Mouse (Mus musculus): ENCODE results near the gene Prkcg.
"Not testable (repeated sequence)": the region's sequence is repeated elsewhere in the genome, so short reads cannot be mapped to it uniquely, and the experiment has no call there.

Prkcg gene

DNA sequence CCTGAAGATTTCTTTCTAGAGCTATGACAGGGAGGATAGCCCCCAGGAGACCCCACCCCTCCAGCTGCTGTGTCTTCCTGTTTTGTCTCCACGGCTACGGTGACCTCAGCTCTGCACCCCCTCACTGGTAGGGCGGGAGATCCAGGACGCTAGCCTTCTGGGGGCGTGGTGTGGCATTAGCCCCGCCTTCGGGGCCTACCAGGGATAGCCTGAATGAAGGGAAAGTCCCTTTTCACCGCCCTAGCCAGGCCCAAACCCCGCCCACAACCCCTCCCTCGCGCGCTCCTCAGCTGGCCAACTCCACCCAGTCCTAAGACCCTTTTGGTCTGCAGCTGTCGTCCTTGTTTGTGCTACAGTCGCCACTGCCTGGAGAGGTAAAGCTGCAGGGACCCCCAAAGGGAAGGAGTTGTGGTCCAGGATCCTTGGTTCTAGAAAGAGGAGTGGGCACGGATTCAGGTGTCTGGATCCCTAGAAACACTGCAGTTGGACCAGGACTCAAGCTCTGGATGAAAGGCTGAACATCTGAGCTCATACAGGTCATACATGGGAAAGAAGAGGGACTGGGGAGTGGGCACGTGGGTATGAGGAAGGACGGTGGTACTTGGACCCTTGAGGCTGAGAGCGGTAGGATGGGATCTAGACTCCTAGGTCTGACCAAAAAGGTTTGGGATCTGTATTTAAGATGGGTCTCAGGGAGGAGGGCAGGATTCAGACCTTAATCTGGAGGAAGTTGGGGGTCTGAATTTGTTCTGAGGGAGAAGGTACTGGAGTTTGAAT, 1.5 kb downstream of the Prkcg start:
- DNase-seq (ENCODE audit: low read depth, low spot score): peak; percentile 96

DNA sequence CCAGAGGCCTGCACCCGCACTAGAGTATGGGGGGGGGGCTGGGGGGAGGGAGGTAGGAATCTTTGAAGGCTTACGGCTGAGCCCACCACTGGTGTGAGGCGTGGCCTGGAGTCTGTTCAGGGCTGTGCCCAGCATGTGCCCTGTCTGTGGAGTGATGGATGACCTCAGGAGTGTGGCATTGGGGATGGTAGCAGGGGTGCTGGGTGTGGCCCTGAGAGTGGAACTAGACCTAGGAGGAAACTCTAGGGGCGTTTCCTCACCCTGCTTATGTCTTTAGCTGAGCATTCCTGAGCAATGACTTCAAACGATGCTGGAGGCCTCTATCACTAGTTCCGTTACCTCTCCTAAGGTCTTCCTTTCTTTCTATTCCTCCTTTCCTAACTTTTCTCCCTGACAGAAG, 2.2 kb downstream of the Prkcg start:
- no peak for DNase-seq (ENCODE audit: low read depth, low spot score)

DNA sequence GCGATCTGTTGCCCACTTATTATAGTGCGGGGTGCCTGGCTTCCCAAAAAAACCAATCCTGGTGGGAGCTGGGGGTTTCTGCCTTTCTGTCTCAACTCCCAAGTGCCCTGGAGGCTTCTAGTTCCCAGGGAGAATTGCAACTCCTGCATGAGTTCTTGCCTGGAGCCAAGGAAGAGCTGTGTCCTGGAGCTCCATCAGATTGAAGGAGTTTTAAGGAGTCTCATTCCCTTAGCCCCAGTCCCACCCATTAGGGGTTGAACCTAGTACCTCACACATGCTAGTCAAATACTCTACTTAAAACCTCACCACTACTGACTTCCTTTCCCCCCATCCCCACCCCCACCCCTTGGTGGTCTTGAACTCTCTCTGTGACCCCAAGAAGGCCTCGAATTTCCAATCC, 2.8 kb downstream of the Prkcg start:
- DNase-seq (ENCODE audit: low read depth, low spot score): no peak

DNA sequence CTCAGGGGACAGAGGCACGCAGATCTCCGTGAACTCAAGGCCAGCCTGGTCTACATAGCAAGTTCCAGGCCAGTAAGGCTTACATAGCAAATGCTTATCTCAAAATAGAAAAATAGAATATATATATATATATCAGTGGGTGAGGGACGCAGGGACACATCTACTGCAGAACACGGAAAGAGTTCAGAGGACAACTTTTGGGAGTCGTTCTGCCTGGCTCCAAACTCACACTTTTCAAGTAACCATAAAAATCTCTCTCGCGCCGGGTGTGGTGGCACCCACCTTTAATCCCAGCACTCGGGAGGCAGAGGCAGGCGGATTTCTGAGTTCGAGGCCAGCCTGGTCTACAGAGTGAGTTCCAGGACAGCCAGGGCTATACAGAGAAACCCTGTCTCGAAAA, 3.3 kb downstream of the Prkcg start:
- not testable (repeated sequence) for DNase-seq (ENCODE audit: low read depth, low spot score)

DNA sequence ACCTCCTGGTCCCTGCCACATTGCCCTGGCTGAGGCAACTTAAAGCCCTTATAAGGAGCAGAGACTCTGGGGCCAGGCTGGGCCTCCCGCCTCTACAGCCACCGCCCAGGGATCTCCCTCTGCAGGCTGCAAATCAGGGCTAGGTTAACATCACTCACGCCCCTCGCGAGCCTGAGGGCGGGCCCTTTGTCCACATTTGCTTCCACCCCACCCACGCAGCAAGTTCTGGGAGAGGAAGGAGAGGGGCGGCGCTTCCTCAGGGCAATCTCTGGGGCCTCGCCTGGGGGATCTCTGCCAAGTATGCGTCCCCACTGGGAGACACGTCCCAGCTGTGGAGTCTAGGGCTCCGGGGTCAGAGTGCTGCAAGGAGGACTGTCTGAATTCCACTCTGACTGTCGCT, 3.8 kb downstream of the Prkcg start:
- DNase-seq (ENCODE audit: low read depth, low spot score): no peak

DNA sequence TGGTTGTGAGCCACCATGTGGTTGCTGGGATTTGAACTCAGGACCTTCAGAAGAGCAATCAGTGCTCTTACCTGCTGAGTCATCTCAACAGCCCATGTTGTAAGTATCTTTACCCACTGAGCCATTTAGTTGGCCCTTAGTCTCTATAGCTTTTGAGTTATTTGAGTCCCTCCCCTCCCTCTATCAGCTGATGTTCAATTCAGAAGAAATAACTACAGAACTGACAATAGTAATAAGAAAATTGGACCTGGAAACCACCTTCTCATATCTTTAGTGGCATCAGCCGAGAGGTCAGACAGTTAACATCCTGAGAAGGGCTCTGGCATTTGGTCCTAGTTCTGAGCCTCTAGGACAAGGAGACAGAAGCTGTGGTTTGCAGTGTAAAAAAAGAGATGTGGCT, 5.8 kb downstream of the Prkcg start:
- no peak for DNase-seq (ENCODE audit: low read depth, low spot score)

DNA sequence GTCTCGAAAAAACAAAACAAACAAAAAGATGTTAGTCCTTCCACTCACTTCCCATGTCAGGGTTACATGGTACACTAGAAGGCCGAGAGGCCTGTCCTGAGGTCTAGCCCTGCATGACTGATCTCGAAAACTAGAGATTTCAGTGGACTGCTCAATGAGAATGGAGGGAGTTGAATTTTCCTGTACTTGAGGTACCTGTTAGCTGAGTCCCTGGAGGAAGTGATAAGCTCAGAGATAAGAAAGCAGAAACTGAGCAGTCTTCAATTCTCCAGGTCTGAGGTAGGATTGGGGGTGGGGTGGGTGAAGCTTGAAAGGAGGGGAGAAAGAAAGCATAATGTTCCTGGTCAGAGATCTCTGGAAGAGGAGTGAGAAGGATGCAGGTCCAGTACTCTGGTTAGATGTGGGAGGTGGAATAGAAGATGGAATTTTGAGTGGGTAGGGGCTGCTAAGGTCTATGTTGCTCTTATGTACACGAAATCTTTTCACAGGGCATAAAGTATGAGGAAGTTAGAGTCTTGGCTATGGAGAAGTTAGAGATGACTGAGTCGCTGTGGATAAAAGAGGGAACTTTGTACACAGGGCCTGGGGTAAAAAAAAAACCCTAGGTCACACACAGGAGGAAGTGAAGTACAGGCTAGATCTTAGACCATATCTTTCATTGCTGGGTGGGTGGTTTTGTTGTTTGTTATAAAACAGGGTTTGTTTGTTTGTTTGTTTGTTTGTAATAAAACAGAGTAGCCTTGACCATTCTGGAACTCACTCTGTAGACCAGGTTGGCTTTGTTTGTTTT, 6.5 kb downstream of the Prkcg start:
- DNase-seq (ENCODE audit: low read depth, low spot score): no peak

DNA sequence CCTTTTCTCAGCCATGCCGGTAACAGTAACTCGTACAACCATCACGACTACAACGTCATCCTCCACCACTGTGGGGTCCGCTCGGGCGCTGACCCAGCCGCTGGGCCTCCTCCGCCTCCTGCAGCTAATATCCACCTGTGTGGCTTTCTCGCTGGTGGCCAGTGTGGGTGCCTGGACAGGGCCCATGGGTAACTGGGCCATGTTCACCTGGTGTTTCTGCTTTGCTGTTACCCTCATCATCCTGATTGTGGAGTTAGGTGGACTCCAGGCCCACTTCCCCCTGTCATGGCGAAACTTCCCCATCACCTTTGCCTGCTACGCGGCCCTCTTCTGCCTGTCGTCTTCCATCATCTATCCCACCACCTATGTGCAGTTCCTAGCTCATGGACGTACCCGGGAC, 7.7 kb downstream of the Prkcg start:
- DNase-seq (ENCODE audit: low read depth, low spot score): no peak

DNA sequence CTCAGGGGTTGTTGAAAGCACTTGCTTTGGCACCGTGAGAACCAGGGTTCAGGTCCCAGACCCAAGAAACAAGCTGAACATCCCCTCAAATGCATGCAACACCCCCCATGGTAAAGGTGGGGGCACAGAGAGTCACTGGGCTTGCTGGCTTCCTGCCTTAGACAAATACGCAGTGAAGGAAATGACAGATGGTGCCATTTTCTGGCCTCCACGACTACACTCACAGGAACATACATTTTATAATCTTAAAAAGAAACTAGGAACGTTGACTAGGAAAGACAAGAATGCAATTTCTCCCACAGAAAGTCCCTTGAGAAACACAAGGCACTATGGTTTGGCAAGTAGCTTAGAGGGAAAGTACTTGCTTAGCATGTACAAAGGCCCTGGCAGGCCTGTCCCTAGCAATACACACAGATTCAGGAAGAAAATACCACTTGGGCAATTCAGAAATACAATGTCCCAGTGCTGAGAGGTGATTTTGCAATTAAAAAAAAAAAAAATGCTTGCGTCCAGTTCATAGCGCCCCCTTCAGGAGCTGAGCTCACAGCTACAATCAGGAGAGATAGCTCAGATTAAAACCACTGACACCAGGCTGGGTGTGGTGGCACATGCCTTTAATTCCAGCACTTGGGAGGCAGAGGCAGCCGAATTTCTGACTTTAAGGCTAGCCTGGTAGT, 11.1 kb downstream of the Prkcg start:
- no peak for DNase-seq (ENCODE audit: low read depth, low spot score)

DNA sequence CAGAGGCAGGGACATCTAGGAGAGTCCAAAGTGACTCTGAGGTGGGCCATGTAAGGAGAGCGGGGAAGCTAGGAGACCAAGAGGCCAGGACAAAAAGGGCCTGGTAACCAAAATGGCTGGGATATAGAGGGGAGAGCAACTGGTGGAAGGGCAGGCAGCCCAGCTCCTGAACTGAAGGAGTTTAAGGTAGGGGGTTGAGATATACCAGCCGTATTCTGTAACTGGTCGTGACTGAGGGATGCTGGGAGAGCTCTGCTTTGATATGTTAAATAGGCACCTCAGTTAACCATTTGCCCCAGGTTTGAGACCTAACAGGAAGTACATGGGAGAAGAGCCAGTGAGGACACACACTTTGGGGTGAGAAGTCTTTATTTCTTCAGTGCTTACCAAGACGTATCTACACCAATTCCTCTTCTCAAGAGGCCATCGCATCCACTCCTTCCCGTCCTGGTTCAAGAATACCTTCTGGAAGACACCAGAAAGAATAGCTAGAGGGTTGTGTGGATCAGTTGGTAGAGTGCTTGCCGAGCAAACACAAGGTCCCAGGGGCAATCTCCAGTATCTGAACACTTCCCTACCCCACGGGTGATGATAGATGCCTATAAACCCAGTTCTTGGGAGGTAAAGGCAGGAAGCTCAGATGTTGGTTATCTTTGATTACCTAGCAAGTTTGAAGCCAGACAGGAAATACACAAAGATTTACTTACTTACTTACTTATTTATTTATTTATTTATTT, 12.1 kb downstream of the Prkcg start:
- no peak for DNase-seq (ENCODE audit: low read depth, low spot score)

DNA sequence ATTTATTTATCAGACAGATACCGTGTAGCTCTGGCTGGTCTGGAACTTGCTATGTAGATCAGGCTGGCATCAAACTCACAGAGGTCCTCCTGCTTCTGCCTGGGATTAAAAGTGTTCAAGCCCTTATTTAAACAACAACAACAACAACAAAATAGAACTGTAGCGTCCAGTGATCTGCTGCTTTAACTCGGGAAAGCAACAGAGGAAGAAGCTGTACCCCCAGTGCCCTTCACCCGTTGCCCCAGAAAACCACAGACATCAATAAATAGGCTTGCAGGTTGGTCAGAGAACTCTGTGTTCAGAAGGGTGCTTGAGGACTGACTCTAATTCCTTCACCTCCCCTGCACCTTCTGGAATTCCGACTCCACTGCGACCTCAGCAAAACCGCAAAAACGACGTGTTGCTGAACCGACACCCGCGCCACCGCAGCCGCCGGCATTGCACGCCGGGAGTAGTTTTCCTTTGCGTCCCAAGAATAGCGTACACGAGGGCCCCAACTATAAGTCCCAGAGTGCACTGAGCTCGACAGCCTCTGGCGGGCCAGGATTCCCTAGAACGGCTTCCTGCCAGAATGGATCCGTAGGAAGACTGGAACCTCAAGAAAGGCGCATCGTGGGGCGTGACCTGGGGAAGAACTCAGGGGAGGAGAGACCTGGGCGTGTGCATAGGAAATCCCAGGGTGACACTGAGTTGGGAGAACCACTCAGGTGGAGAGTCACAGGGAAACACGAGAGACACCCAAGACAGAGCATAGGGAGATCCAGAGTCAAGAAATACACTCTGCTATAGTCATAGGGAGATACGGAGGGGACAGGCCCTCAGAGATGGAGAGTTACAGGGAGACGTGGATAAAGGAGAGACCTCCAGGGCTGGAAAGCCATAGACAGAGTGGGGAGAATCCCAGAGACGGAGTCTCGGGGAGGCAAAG, 12.9 kb downstream of the Prkcg start:
- DNase-seq (ENCODE audit: low read depth, low spot score): no peak

DNA sequence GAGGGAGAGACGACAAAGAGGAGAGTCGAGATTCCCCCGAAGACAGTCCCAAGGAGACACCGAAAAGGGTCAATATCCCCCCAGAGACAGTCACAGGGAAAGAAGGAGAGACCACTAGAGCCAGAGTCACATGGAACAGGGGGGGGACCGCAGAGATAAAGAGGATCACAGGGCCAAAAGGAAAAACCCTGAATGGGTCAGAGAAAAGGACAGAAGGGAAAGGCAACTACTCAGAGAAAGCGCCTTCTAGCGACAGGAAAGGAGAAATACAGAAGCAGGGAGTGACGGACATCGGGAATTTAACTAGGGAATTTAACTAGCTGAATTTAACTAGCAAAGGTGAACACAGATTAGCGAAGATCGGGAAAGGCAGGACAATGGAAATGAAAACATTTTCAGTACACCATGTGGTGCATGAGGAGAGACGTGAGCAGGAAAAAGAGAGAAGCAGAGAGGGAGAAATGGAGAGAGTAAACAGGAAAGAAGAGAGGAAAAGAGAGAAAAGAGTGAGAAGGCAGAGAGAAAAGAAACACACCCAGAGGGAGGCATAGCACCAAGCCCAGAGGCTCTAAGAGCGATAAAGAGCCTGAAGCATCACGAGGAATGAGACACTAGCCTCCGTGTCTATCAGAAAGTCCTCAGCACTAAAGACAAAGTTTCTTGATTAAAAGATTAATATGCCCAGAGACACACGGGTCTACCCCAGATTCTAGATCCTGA, 13.7 kb downstream of the Prkcg start:
- no peak for DNase-seq (ENCODE audit: low read depth, low spot score)

DNA sequence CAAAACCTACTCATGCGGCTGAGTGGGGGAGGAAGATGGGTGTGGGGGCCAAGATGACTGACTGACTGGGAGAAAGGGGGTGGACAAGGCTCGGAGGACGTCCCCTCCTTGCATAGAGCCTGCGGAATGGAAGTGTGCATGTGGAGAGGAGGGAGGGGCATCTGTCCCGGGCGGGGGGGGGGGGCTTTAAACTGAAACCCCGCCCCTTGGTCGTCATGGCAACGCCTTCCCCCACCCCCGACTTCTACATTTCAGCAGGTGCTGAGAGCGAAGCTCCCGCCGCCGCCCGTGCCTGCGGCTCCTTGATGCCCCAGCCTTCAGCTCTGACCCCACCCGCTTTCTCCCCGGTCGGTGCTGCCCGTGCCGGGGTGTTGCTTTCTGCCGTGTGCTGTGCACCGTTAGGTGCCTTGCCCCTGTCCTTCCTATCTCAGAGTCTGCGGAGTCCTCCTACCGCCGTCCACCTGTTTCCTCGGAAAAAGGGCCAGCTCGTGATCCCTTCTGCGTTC, 14.3 kb downstream of the Prkcg start:
- DNase-seq (ENCODE audit: low read depth, low spot score): no peak

DNA sequence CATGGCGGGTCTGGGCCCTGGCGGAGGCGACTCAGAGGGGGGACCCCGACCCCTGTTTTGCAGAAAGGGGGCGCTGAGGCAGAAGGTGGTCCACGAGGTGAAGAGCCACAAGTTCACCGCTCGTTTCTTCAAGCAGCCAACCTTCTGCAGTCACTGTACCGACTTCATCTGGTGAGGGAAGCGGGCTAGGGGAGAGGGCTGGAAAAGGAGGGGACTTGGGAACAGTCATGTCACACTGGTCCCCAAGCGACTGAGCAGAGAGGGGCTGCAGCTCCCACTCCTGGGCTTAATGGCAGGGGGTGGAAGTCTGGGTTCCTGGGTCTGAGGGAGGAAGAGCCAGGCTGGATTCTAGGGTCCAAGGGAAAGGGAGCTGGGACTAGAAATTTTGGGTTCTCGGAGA, 14.8 kb downstream of the Prkcg start:
- DNase-seq (ENCODE audit: low read depth, low spot score): no peak

DNA sequence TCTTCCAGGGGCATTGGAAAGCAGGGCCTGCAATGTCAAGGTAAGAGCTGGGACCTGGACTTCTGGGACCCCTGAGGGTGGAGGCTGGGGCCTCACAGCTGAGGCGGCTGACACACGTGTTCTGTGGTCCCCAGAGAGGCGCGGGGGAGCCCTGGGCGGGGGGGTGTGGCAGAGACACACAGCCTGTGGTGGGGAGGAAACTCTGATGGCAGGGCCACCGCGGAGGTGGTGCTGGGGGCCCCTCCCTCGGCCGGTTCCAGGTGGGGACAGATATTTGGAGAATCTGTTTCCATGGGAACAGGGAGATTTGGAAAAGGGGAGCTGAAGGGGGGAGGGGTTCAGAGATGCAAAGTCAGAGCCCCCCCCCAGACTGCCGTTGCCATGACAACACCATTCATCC, 15.3 kb downstream of the Prkcg start:
- DNase-seq (ENCODE audit: low read depth, low spot score): no peak

DNA sequence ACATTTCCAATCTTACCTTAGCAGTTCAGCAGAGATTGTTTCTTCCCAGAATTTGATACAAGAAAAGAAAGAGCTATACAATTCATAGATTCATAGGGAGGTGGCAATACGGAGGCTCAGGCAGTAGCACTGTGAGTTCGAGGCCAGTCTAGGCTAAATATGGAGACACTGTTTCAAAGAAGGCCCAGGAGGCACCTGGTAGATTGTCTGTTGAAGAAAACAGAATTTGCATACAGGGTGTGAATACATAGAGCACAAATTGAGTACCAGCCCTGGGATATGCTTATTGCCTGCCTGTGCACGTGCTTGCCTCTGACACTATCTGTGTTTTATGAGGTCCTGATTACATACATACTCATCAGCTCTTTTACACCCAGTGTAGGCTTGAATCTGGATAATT, 17.4 kb downstream of the Prkcg start:
- no peak for DNase-seq (ENCODE audit: low read depth, low spot score)

DNA sequence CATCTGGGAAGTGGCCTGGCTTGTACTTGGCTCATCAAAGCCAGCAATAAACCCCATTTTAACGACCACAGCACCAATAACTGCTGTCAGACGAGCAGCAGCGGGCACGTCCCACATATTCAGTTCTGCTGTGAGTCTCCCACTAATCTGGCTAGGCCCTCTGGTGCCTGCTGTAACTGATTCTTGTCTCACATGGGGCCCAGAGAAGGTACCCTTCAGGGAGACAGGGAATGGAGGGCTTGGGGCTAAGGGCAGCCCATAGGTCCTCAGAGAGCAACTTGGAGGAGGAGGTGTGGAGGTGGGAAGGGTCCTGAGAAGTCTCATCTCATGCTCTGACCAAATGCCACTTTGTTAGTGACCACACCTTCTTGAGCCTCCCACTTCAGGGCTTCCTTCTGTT, 19.7 kb downstream of the Prkcg start:
- no peak for DNase-seq (ENCODE audit: low read depth, low spot score)

DNA sequence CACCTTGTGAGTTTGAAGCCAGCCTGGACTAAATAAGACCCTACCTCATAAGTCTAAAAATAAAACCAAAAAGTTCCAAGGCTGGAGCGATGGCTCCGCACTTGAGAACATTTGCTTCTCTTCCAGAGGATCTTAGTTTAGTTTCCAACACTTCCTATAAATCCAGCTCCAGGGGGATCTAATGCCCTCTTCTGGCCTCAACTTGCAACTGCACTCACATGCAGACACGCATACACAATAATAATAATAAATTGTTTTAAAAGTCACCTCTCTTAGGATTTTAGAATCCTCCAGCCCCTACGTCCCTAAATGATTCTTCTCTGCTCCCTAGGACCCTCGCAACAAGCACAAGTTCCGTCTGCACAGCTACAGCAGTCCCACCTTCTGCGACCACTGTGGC, 21.3 kb downstream of the Prkcg start:
- no peak for DNase-seq (ENCODE audit: low read depth, low spot score)

DNA sequence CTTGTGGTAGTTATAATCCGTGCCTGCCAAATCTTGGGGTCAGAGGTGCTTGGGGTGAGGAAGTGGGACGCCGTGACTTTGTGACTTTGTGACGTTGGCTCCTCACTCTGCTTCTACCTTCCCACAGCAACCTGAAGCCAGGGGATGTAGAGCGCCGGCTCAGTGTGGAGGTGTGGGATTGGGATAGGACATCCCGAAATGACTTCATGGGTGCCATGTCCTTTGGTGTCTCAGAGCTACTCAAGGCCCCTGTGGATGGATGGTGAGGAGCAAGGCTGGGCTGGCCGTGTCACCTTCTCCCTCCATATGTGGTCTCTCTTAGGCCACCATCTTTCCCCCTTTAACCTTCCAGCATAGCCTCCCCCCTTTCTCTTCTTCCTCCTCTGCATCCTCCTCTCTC, 24.6 kb downstream of the Prkcg start:
- DNase-seq (ENCODE audit: low read depth, low spot score): no peak

DNA sequence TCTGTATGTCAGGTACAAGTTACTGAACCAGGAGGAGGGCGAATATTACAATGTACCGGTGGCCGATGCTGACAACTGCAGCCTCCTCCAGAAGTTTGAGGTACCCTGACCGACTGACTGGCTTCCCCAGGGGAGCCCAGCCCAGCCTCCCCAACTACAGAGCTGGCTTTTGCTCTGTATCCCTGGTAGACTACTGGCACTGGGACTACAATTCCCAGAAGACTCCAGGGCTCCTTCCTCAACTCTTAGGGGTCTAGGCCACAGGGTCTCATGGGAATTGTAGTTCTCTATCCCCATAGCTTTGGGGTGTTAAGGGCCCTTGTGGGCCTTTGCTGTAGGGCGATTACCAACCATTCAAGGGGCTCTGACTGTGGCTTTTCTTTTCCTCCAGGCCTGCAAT, 25.1 kb downstream of the Prkcg start:
- no peak for DNase-seq (ENCODE audit: low read depth, low spot score)
